Mouse (Mus musculus): ENCODE measurements around the gene Dhcr7. TPM values are rescaled to one million over a fixed set of nuclear protein-coding genes. Genes with fewer than 3 reads are reported as not detected.

The Dhcr7 gene
- polyA plus RNA-seq (2012; rRNA removed; ENCODE audit: low replicate concordance), result 109 and 118 TPM in 2 replicates

DNA sequence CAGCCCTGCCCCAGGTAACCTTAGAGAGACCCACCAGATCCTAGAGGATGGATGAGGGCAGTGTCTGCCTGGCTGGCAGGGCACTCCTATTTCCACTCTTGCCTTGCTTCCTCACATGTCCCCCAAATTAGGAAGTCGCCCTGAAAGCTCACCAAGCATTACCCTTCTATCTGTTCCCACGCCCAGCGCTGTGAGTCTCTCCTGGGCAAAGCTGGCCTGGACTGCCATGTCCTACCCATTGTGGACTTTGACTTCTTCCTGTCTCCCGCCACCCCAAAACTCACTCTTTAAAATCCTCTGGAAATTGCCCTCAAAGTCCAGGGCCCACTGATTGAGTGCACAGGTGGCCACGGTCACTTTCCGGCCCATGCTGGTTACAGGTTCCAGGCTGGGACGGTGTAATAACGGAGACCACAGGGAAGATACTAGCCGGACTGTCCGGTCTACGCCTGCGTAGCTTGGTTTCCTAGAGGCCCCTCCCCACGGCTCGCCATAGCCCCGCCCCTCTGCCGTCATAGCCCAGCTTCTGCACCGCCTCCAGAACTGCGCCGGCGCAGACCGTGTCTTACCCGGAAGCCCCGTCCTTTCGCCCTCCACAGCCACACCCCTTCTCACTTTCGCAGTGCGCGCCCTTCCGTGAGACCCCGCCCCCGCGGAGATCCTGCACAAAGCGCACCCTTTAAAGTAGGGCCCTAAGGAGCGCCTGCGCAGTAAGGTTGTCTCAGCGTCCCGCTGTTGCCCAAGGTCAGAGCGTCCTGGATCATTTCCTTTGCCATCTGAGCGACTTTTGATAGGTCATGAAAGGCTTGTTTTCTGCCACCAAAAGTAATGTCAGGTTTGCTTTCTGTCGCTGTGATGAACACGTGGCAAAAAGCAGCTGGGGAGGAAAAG, at the start of gene Dhcr7, which contains the start of gene Nadsyn1:
TSS of gene Dhcr7 (plus strand) at position 771 of the 891 bp plus-strand sequence.
TSS of gene Nadsyn1 (minus strand) at position 475 of the 891 bp plus-strand sequence.

DNA sequence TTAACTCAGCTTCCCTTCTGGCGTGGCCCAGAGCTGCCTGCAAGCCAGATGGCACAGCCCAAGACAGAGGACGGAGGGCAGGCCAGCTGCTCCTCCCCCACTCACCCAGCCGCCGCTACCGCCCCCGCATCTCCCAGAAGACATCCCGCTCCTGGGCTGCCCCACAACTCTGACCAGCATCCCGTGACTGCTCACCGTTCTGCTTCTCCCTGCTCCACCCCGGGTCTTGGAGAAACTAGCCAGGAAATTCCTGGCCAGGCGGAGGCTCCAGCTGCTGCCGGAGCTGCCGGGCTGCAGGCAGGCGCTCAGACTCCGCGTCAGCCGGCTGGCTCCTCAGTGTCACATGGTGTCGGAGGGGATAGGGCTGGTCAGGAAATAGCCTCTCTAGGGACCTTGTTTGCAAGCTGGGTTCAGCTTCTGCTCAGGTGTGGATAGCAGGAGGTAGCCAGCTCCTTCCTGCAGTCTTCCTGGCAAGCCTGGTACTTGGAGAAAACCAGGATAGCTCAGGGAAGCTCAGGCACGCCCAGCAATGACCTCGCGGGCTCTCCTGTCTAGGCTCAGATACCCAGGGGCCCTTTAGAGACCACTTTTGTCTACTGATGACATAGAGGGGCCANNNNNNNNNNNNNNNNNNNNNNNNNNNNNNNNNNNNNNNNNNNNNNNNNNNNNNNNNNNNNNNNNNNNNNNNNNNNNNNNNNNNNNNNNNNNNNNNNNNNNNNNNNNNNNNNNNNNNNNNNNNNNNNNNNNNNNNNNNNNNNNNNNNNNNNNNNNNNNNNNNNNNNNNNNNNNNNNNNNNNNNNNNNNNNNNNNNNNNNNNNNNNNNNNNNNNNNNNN, 38.7 kb upstream of the Dhcr7 start, which contains the start of gene Mrgpre:
TSS of gene Mrgpre (minus strand) at position 505 of the 834 bp plus-strand sequence.

GRCm38 (mm10) chr7:143866538-143866937, 43.6 kb downstream of the Dhcr7 start, which contains the start of gene Gm498:
Gene Gm498, plus strand, starts transcription at chr7:143866838.

Other genes starting within 250 kb of the Dhcr7 start
- 18.4 and 22.3 TPM in 2 replicates for gene Cars, start 223.1 kb upstream of the Dhcr7 start, polyA plus RNA-seq (2012; rRNA removed; ENCODE audit: low replicate concordance)
- 0.98 and 1.0 TPM in 2 replicates for gene Tnfrsf26, start 194.4 kb upstream of the Dhcr7 start, polyA plus RNA-seq (2012; rRNA removed; ENCODE audit: low replicate concordance)
- 11.0 and 13.3 TPM in 2 replicates for gene Tnfrsf22, start 173.5 kb upstream of the Dhcr7 start, polyA plus RNA-seq (2012; rRNA removed; ENCODE audit: low replicate concordance)
- gene Tnfrsf23, start 137.3 kb upstream of the Dhcr7 start, polyA plus RNA-seq (2012; rRNA removed; ENCODE audit: low replicate concordance), result 9.4 and 10.2 TPM in 2 replicates
- 68.9 and 93.7 TPM in 2 replicates for gene Osbpl5, start 66.2 kb upstream of the Dhcr7 start, polyA plus RNA-seq (2012; rRNA removed; ENCODE audit: low replicate concordance)
- 5.9 TPM in 1 of 2 replicates, not detected in the other for gene Mrgprg, start 56.2 kb upstream of the Dhcr7 start, polyA plus RNA-seq (2012; rRNA removed; ENCODE audit: low replicate concordance)
- gene Mrgpre, start 38.6 kb upstream of the Dhcr7 start, polyA plus RNA-seq (2012; rRNA removed; ENCODE audit: low replicate concordance), result 2.0 and 2.8 TPM in 2 replicates
- gene Nadsyn1, start 296 bp upstream of the Dhcr7 start, polyA plus RNA-seq (2012; rRNA removed; ENCODE audit: low replicate concordance), result 14.2 and 16.2 TPM in 2 replicates
- not detected in 2 replicates for gene Gm498, start 43.7 kb downstream of the Dhcr7 start, polyA plus RNA-seq (2012; rRNA removed; ENCODE audit: low replicate concordance)
- gene Shank2, start 178.8 kb downstream of the Dhcr7 start, polyA plus RNA-seq (2012; rRNA removed; ENCODE audit: low replicate concordance), result 0.21 and 4.6 TPM in 2 replicates